Mouse (Mus musculus) stomach, postnatal 0 days (tissue): ENCODE results near the gene Rnf157.

Experiments
- CTCF ChIP-seq: IDR thresholded peaks from 2 replicates; pipeline ENCODE4 v1.5.1; 2016; ENCODE audit warnings: antibody characterized with exemption, low read depth, mild to moderate bottlenecking, moderate library complexity
- EP300 ChIP-seq: optimal IDR thresholded peaks from 2 replicates; pipeline ENCODE3; 2016; ENCODE audit warnings: antibody characterized with exemption

DNA sequence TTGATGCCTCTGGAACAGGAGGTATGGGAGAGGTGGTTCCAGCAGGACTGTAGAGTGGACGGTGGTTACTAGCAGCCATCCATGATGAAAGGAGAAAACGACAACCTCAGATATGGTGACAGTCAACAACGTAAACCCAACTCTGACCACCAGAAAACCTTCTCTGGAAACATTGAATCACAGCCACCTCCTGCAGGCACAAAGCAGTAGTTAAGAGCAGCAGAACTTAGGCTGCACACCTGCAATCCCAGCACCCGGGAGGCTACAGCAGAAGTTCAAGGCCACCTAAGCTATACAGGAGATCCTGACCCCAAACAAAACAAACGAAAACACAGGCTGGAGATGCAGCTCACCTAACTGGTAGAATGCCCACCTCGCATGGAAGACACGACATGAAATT is 32.1 kb downstream of the Rnf157 start:
- TF ChIP-seq CTCF, result no peak
- no peak for TF ChIP-seq EP300
